Mouse (Mus musculus) kidney, embryonic 15.5 days (tissue): ENCODE measurements around the gene Dohh. TPM values are rescaled to one million over a fixed set of nuclear protein-coding genes. Genes with fewer than 3 reads are reported as not detected.
A peak's percentile ranks its signal among the peaks of the same experiment; 100 is the strongest.

Source experiments
- ATAC-seq: fragments of 200-750 bp; cut with Nextera tagmentation; replicated peaks from 2 replicates; pipeline ENCODE4 v1.8.0; 2017; ENCODE audit warnings: moderate TSS enrichment; ENCODE audit not compliant: low FRiP score
- H3K27ac ChIP-seq: fragments of 300-500 bp; sonication (generic); 2 replicates; pipeline ENCODE4 v1.5.1; 2015; ENCODE audit warnings: mild to moderate bottlenecking, inconsistent platforms
- H3K27me3 ChIP-seq: fragments of 300-500 bp; sonication (generic); 2 replicates; pipeline ENCODE4 v1.6.1; 2015; ENCODE audit warnings: inconsistent platforms
- H3K36me3 ChIP-seq: fragments of 300-500 bp; sonication (generic); 2 replicates; pipeline ENCODE4 v1.6.1; 2015; ENCODE audit warnings: inconsistent platforms
- H3K4me1 ChIP-seq: fragments of 300-500 bp; sonication (generic); 2 replicates; pipeline ENCODE4 v1.6.1; 2015; ENCODE audit warnings: inconsistent platforms
- H3K4me2 ChIP-seq: fragments of 300-500 bp; sonication (generic); 2 replicates; pipeline ENCODE4 v1.6.1; 2015; ENCODE audit warnings: moderate library complexity, mild to moderate bottlenecking, inconsistent platforms
- H3K4me3 ChIP-seq: fragments of 300-500 bp; sonication (generic); replicated peaks from 2 replicates; pipeline ENCODE4 v1.5.1; 2015; ENCODE audit warnings: mild to moderate bottlenecking, inconsistent platforms
- H3K9ac ChIP-seq: fragments of 300-500 bp; sonication (generic); 2 replicates; pipeline ENCODE4 v1.6.1; 2015; ENCODE audit warnings: mild to moderate bottlenecking, inconsistent platforms
- H3K9me3 ChIP-seq: fragments of 300-500 bp; sonication (generic); replicated peaks from 2 replicates; pipeline ENCODE4 v1.6.1; 2016; ENCODE audit warnings: inconsistent platforms
- WGBS: fragments of 180-500 bp; shearing (Covaris S2); methylation state at CpG from one replicate; pipeline ENCODE4 v1.1.7; 2015; ENCODE audit warnings: mixed read lengths; 5-methylcytosine and 5-hydroxymethylcytosine counted together
- polyA plus RNA-seq: library from polyadenylated mRNA; unstranded; fragments of >200 nt; fragmentation: Nextera tagmentation; extraction: Ambion mirVana; gene quantifications from 2 replicates; pipeline ENCODE4 v1.2.1, GENCODE M21; 2015

Dohh gene
- polyA plus RNA-seq, 1 experiment from 2014 or later: 82.2 TPM

- peak overlapping the region; percentile 90 for H3K4me2 ChIP-seq
- peak overlapping the region; percentile 60 for H3K27ac ChIP-seq
- H3K4me3 ChIP-seq: peak overlapping the region; percentile 84
- peak overlapping the region; percentile 80 for H3K9ac ChIP-seq
- WGBS: 3% methylated on average over 12 of the region's 12 CpGs
- H3K27me3 ChIP-seq: peaks cover 11% of the 10 kb centered on the region
- peaks cover 24% of the 10 kb centered on the region for H3K36me3 ChIP-seq
- H3K4me1 ChIP-seq: peaks cover 41% of the 10 kb centered on the region
- ATAC-seq: no peak
- H3K9me3 ChIP-seq: no peaks in the 10 kb centered on the region
Observed at GRCm38 (mm10) chr10:81349146-81349545, 35.1 kb upstream of the Dohh start.

GRCm38 (mm10) chr10:81349961-81350350 lies 34.3 kb upstream of the Dohh start:
- whole genome bisulfite sequencing: under 1% methylated on average over 29 of the region's 29 CpGs
- peaks cover 3% of the 10 kb centered on the region; the same call in 1 of the 2 replicates for H3K27me3 ChIP-seq
- peaks cover 41% of the 10 kb centered on the region for H3K4me1 ChIP-seq
- peak overlapping the region; percentile 84 for H3K4me3 ChIP-seq
- H3K27ac ChIP-seq: peak overlapping the region; percentile 81
- H3K9me3 ChIP-seq: no peaks in the 10 kb centered on the region
- H3K9ac ChIP-seq: peak overlapping the region; percentile 80
- ATAC-seq: peak; percentile 31
- peaks cover 24% of the 10 kb centered on the region for H3K36me3 ChIP-seq
- peak overlapping the region; percentile 90 for H3K4me2 ChIP-seq

DNA sequence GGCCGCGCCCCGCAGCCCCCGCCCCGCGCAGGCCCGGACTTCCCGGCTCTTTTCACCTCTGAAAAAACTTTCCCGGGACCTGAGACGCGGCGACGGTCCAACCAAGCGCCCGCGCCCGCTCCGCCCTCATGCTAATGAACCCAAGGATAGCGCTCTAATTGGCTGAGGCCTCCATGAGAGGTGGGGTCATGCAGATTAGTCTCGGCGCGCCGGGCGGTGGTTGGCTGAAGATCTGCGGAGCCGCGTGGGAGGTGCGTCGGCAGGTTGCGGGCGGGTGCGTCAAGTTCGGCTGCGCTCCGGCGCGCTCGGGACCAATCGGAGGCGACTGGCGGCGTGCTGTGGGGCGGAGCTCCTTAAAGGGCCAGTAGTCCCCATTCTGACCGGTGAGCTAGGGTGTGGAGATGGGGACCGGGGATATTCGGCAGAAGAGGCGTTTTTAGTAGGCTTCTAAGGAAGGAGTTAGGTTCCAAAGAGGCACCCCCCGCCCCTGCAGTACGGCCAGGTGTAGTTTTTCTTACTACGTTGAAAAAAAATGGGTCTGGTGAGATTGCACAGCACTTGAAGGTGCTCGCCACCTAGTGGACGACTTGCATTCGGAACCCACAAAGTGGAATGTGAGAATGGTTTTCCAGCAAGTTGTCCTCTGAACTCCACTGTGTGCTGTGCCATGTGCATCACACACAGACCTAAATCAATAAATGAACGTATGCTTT lies 33.7 kb upstream of the Dohh start, which contains the start of gene Hmg20b:
Hmg20b (minus strand) TSS at position 130 of the 713 bp plus-strand sequence.
- under 1% methylated on average over 54 of the region's 54 CpGs for WGBS
- peak; percentile 93 for ATAC-seq
- Histone ChIP-seq H3K27me3 (no peaks in the 10 kb centered on the region), H3K4me1 (peaks cover 41% of the 10 kb centered on the region), H3K4me3 (peak within 1 kb of the TSS; percentile 84), H3K4me2 (peak within 1 kb of the TSS; percentile 90), H3K9me3 (no peaks in the 10 kb centered on the region), H3K36me3 (peaks cover 22% of the 10 kb centered on the region), H3K9ac (peak within 1 kb of the TSS; percentile 80), H3K27ac (peak within 1 kb of the TSS; percentile 81)

GRCm38 (mm10) chr10:81351678-81352291 lies 32.4 kb upstream of the Dohh start:
- Histone ChIP-seq H3K4me1 (peaks cover 38% of the 10 kb centered on the region), H3K9me3 (no peaks in the 10 kb centered on the region), H3K9ac (no peak overlapping the region), H3K4me2 (no peak overlapping the region), H3K4me3 (no peak overlapping the region), H3K27me3 (no peaks in the 10 kb centered on the region), H3K27ac (no peak overlapping the region), H3K36me3 (peaks cover 17% of the 10 kb centered on the region)
- no peak for ATAC-seq
- 28% methylated on average over 9 of the region's 9 CpGs for whole genome bisulfite sequencing

- H3K9ac ChIP-seq: no peak overlapping the region
- H3K4me1 ChIP-seq: peaks cover 39% of the 10 kb centered on the region
- no peak overlapping the region for H3K4me3 ChIP-seq
- WGBS: 67% methylated on average over 9 of the region's 9 CpGs
- no peak overlapping the region for H3K4me2 ChIP-seq
- H3K9me3 ChIP-seq: no peaks in the 10 kb centered on the region
- H3K27me3 ChIP-seq: no peaks in the 10 kb centered on the region
- H3K27ac ChIP-seq: no peak overlapping the region
- ATAC-seq: no peak
- H3K36me3 ChIP-seq: no peaks in the 10 kb centered on the region
Observed at GRCm38 (mm10) chr10:81354738-81355477, 29.3 kb upstream of the Dohh start.

DNA sequence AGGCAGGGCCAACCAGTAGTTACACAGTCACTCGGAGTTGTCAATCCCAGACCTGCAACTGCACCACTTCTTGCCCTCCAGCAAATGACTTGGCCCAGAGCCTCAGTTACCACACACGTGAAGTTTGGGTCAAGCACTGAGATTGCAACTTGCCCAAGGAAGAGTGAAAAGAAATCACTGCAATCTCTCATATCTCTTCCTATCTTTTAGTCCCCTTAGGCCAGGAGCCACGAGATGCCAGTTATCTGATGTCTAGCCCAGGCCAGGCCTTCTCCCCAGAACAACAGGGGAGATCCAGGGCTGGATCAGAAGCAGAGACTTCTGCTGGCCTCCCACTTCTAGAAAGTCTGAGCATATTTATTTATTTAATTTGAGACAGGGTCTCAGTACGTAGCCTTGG lies 28.7 kb upstream of the Dohh start:
- no peak for ATAC-seq
- WGBS: 71% methylated on average over 4 of the region's 4 CpGs

DNA sequence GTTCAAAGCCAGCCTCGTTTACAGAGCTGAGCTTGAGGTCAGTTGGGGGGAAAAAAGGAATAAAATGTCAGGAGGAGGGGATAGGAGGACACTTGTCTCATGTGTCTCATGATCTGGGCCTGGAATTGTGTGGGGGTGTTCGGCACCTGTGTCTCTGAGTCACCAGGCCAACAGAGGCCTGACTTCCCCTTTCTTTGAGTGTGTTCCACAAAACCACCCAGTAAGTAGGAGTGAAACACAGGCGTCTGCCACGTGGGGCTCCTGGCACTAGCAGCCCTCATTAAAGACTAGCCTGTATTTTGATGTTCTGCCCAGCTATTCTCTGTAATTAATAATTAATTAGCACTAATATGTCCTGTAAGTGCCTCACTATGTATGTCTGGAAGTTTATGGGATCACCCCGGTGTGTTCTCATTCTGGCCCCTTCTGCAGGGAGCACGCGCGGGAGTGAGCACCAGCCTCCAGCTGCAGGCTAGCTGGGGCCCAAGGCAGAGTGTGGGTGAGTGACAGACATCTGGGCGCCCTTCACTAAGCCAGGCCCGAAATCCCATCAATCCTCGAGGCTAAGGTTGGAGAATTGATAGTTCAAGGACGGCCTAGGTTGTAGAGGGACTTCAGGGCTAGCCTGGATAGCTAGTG lies 27.8 kb upstream of the Dohh start:
- peak overlapping the region; percentile 86 for H3K4me3 ChIP-seq
- no peak for ATAC-seq

More for the DNA sequence above, 28.7 kb upstream of the Dohh start:
- H3K4me1 ChIP-seq: peaks cover 44% of the 10 kb centered on the region
- H3K27ac ChIP-seq: no peak overlapping the region
- H3K36me3 ChIP-seq: no peaks in the 10 kb centered on the region
- H3K9ac ChIP-seq: no peak overlapping the region
- no peak overlapping the region for H3K4me3 ChIP-seq
- H3K9me3 ChIP-seq: no peaks in the 10 kb centered on the region
- H3K4me2 ChIP-seq: no peak overlapping the region
- no peaks in the 10 kb centered on the region for H3K27me3 ChIP-seq

GRCm38 (mm10) chr10:81356991-81357844 lies 27.0 kb upstream of the Dohh start, which contains the start of gene Mfsd12:
TSS of gene Mfsd12 (plus strand) at chr10:81357491.
- 2% methylated on average over 79 of the region's 79 CpGs for WGBS
- Histone ChIP-seq H3K4me1 (peaks cover 51% of the 10 kb centered on the region), H3K27me3 (no peaks in the 10 kb centered on the region), H3K4me3 (peak within 1 kb of the TSS; percentile 86), H3K36me3 (0 out of 2 replicates have a peak, but pooled peaks cover 10% of the 10 kb centered on the region), H3K9me3 (no peaks in the 10 kb centered on the region), H3K27ac (peak within 1 kb of the TSS; percentile 43; the same call in 1 of the 2 replicates), H3K4me2 (peak within 1 kb of the TSS; percentile 99), H3K9ac (peak within 1 kb of the TSS; percentile 81)
- ATAC-seq: peak; percentile 87

More for the DNA sequence above, 27.8 kb upstream of the Dohh start:
- H3K27ac ChIP-seq: peak overlapping the region; percentile 14; the same call in 1 of the 2 replicates
- 0 out of 2 replicates have a peak, but pooled peaks cover 4% of the 10 kb centered on the region for H3K36me3 ChIP-seq
- H3K9me3 ChIP-seq: no peaks in the 10 kb centered on the region
- H3K4me2 ChIP-seq: peak overlapping the region; percentile 99
- 49% methylated on average over 12 of the region's 12 CpGs for WGBS
- no peak overlapping the region for H3K9ac ChIP-seq
- no peaks in the 10 kb centered on the region for H3K27me3 ChIP-seq
- peaks cover 46% of the 10 kb centered on the region for H3K4me1 ChIP-seq

DNA sequence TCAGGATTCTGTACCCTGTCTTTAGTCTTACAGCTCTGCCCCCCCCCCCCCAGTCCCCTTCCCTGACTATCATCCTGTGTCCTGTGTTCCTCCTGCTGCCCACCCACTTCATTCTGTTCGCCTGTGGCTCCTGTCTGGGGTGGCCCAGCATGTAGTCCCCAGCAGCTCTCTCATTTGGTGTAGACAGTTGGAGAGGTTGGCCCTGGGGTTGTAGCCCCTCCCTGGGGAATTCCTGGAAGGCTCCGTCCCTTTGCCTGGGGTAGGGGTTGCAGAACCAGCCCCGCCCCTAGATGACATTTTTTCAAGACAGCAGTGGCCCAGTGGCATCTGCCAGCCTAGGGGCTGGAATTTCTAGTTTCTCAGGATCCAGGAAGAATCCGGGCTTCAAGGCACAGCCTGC lies 26.0 kb upstream of the Dohh start:
- H3K27ac ChIP-seq: 0 out of 2 replicates have a peak overlapping the region, but pooled peaks have one; percentile 43

GRCm38 (mm10) chr10:81358841-81359240 lies 25.4 kb upstream of the Dohh start:
- no peak for ATAC-seq
- peaks cover 14% of the 10 kb centered on the region for H3K27me3 ChIP-seq
- H3K36me3 ChIP-seq: 0 out of 2 replicates have a peak, but pooled peaks cover 10% of the 10 kb centered on the region
- H3K9me3 ChIP-seq: no peaks in the 10 kb centered on the region
- H3K4me1 ChIP-seq: peaks cover 67% of the 10 kb centered on the region
- peak overlapping the region; percentile 99 for H3K4me2 ChIP-seq
- 0 out of 2 replicates have a peak overlapping the region, but pooled peaks have one; percentile 81 for H3K9ac ChIP-seq
- H3K4me3 ChIP-seq: peak overlapping the region; percentile 86
- WGBS: 44% methylated on average over 1 of the region's 1 CpGs
- H3K27ac ChIP-seq: peak overlapping the region; percentile 43; the same call in 1 of the 2 replicates

More for the DNA sequence above, 26.0 kb upstream of the Dohh start:
- Histone ChIP-seq H3K9ac (peak overlapping the region; percentile 81), H3K4me1 (peaks cover 61% of the 10 kb centered on the region), H3K4me2 (peak overlapping the region; percentile 99), H3K27me3 (peaks cover 8% of the 10 kb centered on the region), H3K4me3 (peak overlapping the region; percentile 86), H3K9me3 (no peaks in the 10 kb centered on the region), H3K36me3 (0 out of 2 replicates have a peak, but pooled peaks cover 10% of the 10 kb centered on the region)
- WGBS: 35% methylated on average over 4 of the region's 4 CpGs
- no peak for ATAC-seq
